Mouse (Mus musculus): ENCODE results near the gene Sds. TPM values are rescaled to one million over a fixed set of nuclear protein-coding genes. Genes with fewer than 3 reads are reported as not detected.

The Sds gene
- total and polyA plus RNA-seq, 3 experiments, result not detected

GRCm38 (mm10) chr5:120467026-120467425, 9.3 kb upstream of the Sds start:
- Histone ChIP-seq H3K27me3 (ENCODE audit: insufficient read depth, low read length) (peaks cover 7% of the 10 kb centered on the region), H3K4me3 (ENCODE audit: low read depth, low read length) (no peak overlapping the region; the same call in 1 of the 2 replicates), H3K36me3 (replicated peaks) (no peaks in the 10 kb centered on the region), H3K4me1 (ENCODE audit: insufficient read depth, low read depth, low read length) (0 out of 2 replicates have a peak, but pooled peaks cover 2% of the 10 kb centered on the region), H3K9me3 (replicated peaks) (peaks cover 3% of the 10 kb centered on the region; the same call in 1 of the 2 replicates)
- ATAC-seq (ENCODE audit: extremely low read depth, insufficient number of reproducible peaks, low FRiP score, poor library complexity, severe bottlenecking) (no peak), DNase-seq (ENCODE audit: low spot score) (no peak)
- TF ChIP-seq GATA2 (IDR thresholded peaks at IDR 0.05; ENCODE audit: borderline replicate concordance, low read depth, low read length), result no peak
- no peak for TF ChIP-seq TAL1 (conservative IDR thresholded peaks at IDR 0.05; ENCODE audit: low read depth, low read length)
- TF ChIP-seq GATA1 (IDR thresholded peaks at IDR 0.05; ENCODE audit: borderline replicate concordance, low read length), result no peak
- no peak for TF ChIP-seq CTCF (IDR thresholded peaks at IDR 0.05; ENCODE audit: low read depth, low read length)
- no peak for TF ChIP-seq POLR2AphosphoS5 (IDR thresholded peaks at IDR 0.05; ENCODE audit: insufficient replicate concordance, low read depth, low read length)

GRCm38 (mm10) chr5:120468336-120468735, 8.0 kb upstream of the Sds start:
- H3K36me3 ChIP-seq (replicated peaks), result no peaks in the 10 kb centered on the region
- H3K4me1 ChIP-seq (ENCODE audit: insufficient read depth, low read depth, low read length), result 0 out of 2 replicates have a peak, but pooled peaks cover 2% of the 10 kb centered on the region
- no peak for ATAC-seq (ENCODE audit: extremely low read depth, insufficient number of reproducible peaks, low FRiP score, poor library complexity, severe bottlenecking)
- TF ChIP-seq GATA2 (IDR thresholded peaks at IDR 0.05; ENCODE audit: borderline replicate concordance, low read depth, low read length) (no peak), POLR2AphosphoS5 (IDR thresholded peaks at IDR 0.05; ENCODE audit: insufficient replicate concordance, low read depth, low read length) (no peak), CTCF (IDR thresholded peaks at IDR 0.05; ENCODE audit: low read depth, low read length) (no peak), GATA1 (IDR thresholded peaks at IDR 0.05; ENCODE audit: borderline replicate concordance, low read length) (no peak), TAL1 (conservative IDR thresholded peaks at IDR 0.05; ENCODE audit: low read depth, low read length) (no peak)
- peaks cover 3% of the 10 kb centered on the region; the same call in 1 of the 2 replicates for H3K9me3 ChIP-seq (replicated peaks)
- H3K27me3 ChIP-seq (ENCODE audit: insufficient read depth, low read length), result peaks cover 12% of the 10 kb centered on the region
- no peak for DNase-seq (ENCODE audit: low spot score)
- no peak overlapping the region for H3K4me3 ChIP-seq (ENCODE audit: low read depth, low read length)

DNA sequence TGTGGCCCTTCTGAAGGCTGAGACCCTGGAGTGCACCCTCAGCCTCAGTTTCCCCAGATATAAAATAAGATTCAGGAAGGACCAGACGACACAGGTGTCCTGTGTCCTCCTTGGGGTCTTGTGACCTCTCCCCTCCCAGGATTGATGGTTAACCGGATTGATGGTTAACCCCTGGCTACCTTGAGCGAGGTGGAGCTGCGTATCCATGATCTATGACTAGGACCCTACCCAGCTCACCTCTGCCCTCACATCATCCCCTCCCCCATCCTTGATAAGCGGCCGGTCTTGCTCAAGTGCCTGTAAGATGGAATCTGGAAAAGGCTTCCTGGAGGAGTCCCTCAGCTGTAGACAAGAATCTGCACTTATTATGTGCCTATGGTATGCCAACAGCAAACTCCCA, 7.5 kb upstream of the Sds start:
- peaks cover 3% of the 10 kb centered on the region; the same call in 1 of the 2 replicates for H3K9me3 ChIP-seq (replicated peaks)
- H3K27me3 ChIP-seq (ENCODE audit: insufficient read depth, low read length), result peaks cover 16% of the 10 kb centered on the region
- H3K4me3 ChIP-seq (ENCODE audit: low read depth, low read length), result no peak overlapping the region
- no peaks in the 10 kb centered on the region for H3K36me3 ChIP-seq (replicated peaks)
- TF ChIP-seq CTCF (IDR thresholded peaks at IDR 0.05; ENCODE audit: low read depth, low read length) (no peak), TAL1 (conservative IDR thresholded peaks at IDR 0.05; ENCODE audit: low read depth, low read length) (no peak), GATA2 (IDR thresholded peaks at IDR 0.05; ENCODE audit: borderline replicate concordance, low read depth, low read length) (no peak), GATA1 (IDR thresholded peaks at IDR 0.05; ENCODE audit: borderline replicate concordance, low read length) (no peak), POLR2AphosphoS5 (IDR thresholded peaks at IDR 0.05; ENCODE audit: insufficient replicate concordance, low read depth, low read length) (no peak)
- H3K4me1 ChIP-seq (ENCODE audit: insufficient read depth, low read depth, low read length), result 0 out of 2 replicates have a peak, but pooled peaks cover 2% of the 10 kb centered on the region
- ATAC-seq (ENCODE audit: extremely low read depth, insufficient number of reproducible peaks, low FRiP score, poor library complexity, severe bottlenecking), result no peak
- DNase-seq (ENCODE audit: low spot score), result no peak

- Histone ChIP-seq H3K9me3 (replicated peaks) (no peaks in the 10 kb centered on the region), H3K4me1 (ENCODE audit: insufficient read depth, low read depth, low read length) (0 out of 2 replicates have a peak, but pooled peaks cover 2% of the 10 kb centered on the region), H3K27me3 (ENCODE audit: insufficient read depth, low read length) (peaks cover 28% of the 10 kb centered on the region), H3K36me3 (replicated peaks) (no peaks in the 10 kb centered on the region), H3K4me3 (ENCODE audit: low read depth, low read length) (no peak overlapping the region)
- ATAC-seq (ENCODE audit: extremely low read depth, insufficient number of reproducible peaks, low FRiP score, poor library complexity, severe bottlenecking) (no peak), DNase-seq (ENCODE audit: low spot score) (no peak)
- TF ChIP-seq POLR2AphosphoS5 (IDR thresholded peaks at IDR 0.05; ENCODE audit: insufficient replicate concordance, low read depth, low read length), result no peak
- TF ChIP-seq GATA2 (IDR thresholded peaks at IDR 0.05; ENCODE audit: borderline replicate concordance, low read depth, low read length), result no peak
- no peak for TF ChIP-seq GATA1 (IDR thresholded peaks at IDR 0.05; ENCODE audit: borderline replicate concordance, low read length)
- TF ChIP-seq CTCF (IDR thresholded peaks at IDR 0.05; ENCODE audit: low read depth, low read length), result no peak
- TF ChIP-seq TAL1 (conservative IDR thresholded peaks at IDR 0.05; ENCODE audit: low read depth, low read length), result no peak
Observed at GRCm38 (mm10) chr5:120471538-120471937, 4.8 kb upstream of the Sds start.

DNA sequence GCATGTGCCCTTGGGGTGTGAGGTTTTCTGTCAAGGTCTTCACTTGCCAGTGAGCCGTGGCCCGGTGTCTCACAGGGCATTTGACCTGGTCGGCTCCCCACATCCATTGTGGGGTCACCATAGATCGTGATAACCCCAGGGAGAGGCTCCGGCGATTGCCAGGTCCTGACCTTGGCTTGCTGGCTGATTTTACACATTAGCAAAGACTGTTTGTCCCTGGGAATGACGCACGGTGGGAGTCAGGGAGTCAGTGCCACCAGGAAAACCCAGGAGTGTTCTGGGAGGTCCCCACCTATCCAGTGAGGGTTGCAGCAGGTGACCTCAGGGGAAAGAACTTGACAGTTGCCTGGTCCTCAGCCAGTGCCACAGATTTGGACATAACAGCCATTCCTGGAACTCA, 3.6 kb upstream of the Sds start, which contains the start of gene Sdsl:
TSS of gene Sdsl (minus strand) at position 41 of the 400 bp plus-strand sequence.
- Histone ChIP-seq H3K4me1 (ENCODE audit: insufficient read depth, low read depth, low read length) (no peaks in the 10 kb centered on the region), H3K36me3 (replicated peaks) (no peaks in the 10 kb centered on the region), H3K4me3 (ENCODE audit: low read depth, low read length) (no peak within 1 kb of the TSS), H3K27me3 (ENCODE audit: insufficient read depth, low read length) (peaks cover 31% of the 10 kb centered on the region), H3K9me3 (replicated peaks) (no peaks in the 10 kb centered on the region)
- no peak for TF ChIP-seq GATA2 (IDR thresholded peaks at IDR 0.05; ENCODE audit: borderline replicate concordance, low read depth, low read length)
- TF ChIP-seq GATA1 (IDR thresholded peaks at IDR 0.05; ENCODE audit: borderline replicate concordance, low read length), result no peak
- no peak for TF ChIP-seq POLR2AphosphoS5 (IDR thresholded peaks at IDR 0.05; ENCODE audit: insufficient replicate concordance, low read depth, low read length)
- no peak for TF ChIP-seq CTCF (IDR thresholded peaks at IDR 0.05; ENCODE audit: low read depth, low read length)
- TF ChIP-seq TAL1 (conservative IDR thresholded peaks at IDR 0.05; ENCODE audit: low read depth, low read length), result no peak
- ATAC-seq (ENCODE audit: extremely low read depth, insufficient number of reproducible peaks, low FRiP score, poor library complexity, severe bottlenecking), result no peak
- DNase-seq (ENCODE audit: low spot score), result no peak

GRCm38 (mm10) chr5:120473361-120473760, 3.0 kb upstream of the Sds start:
- no peak for ATAC-seq (ENCODE audit: extremely low read depth, insufficient number of reproducible peaks, low FRiP score, poor library complexity, severe bottlenecking)
- peaks cover 33% of the 10 kb centered on the region for H3K27me3 ChIP-seq (ENCODE audit: insufficient read depth, low read length)
- H3K4me1 ChIP-seq (ENCODE audit: insufficient read depth, low read depth, low read length), result no peaks in the 10 kb centered on the region
- no peak overlapping the region for H3K4me3 ChIP-seq (ENCODE audit: low read depth, low read length)
- H3K36me3 ChIP-seq (replicated peaks), result no peaks in the 10 kb centered on the region
- TF ChIP-seq GATA1 (IDR thresholded peaks at IDR 0.05; ENCODE audit: borderline replicate concordance, low read length), result no peak
- DNase-seq (ENCODE audit: low spot score), result no peak
- no peaks in the 10 kb centered on the region for H3K9me3 ChIP-seq (replicated peaks)
